Mouse (Mus musculus): ENCODE measurements around the gene Ubn2. TPM values are rescaled to one million over a fixed set of nuclear protein-coding genes. Genes with fewer than 3 reads are reported as not detected.
"Not testable (repeated sequence)": the region's sequence is repeated elsewhere in the genome, so short reads cannot be mapped to it uniquely, and the experiment has no call there.

Gene Ubn2
- 16.4 and 20.3 TPM in 2 replicates for polyA plus RNA-seq (2015; fragmentation: Nextera tagmentation; extraction: Ambion mirVana)

GRCm38 (mm10) chr6:38433261-38434033, at the start of gene Ubn2:
Gene Ubn2 (plus strand): TSS chr6:38433950.
- WGBS: under 1% methylated on average over 64 of the region's 64 CpGs
- ATAC-seq: peak; percentile 99
- no peaks in the 10 kb centered on the region for H3K27me3 ChIP-seq (ENCODE audit: control insufficient read depth, insufficient read depth, low read depth, low read length)
- H3K9ac ChIP-seq (ENCODE audit: low read depth, low read length): peak within 1 kb of the TSS; percentile 97
- peaks cover 22% of the 10 kb centered on the region for H3K4me1 ChIP-seq (ENCODE audit: control insufficient read depth, insufficient read depth, low read length)
- H3K4me3 ChIP-seq (ENCODE audit: low read depth, low read length): peak within 1 kb of the TSS; percentile 100
- no peaks in the 10 kb centered on the region for H3K36me3 ChIP-seq (ENCODE audit: control insufficient read depth, insufficient read depth, low read length)
- H3K4me2 ChIP-seq (ENCODE audit: low read length): peak within 1 kb of the TSS; percentile 61
- H3K9me3 ChIP-seq (replicated peaks; ENCODE audit: control insufficient read depth, low read length, poor library complexity, severe bottlenecking): no peaks in the 10 kb centered on the region
- peak within 1 kb of the TSS; percentile 97 for H3K27ac ChIP-seq (ENCODE audit: low read length)

GRCm38 (mm10) chr6:38389671-38390070, 44.1 kb upstream of the Ubn2 start:
- H3K4me2 ChIP-seq (ENCODE audit: low read length): no peak overlapping the region

GRCm38 (mm10) chr6:38432457-38432856, 1.3 kb upstream of the Ubn2 start:
- Histone ChIP-seq H3K4me1 (ENCODE audit: control insufficient read depth, insufficient read depth, low read length) (peaks cover 13% of the 10 kb centered on the region), H3K4me2 (ENCODE audit: low read length) (peak overlapping the region; percentile 60), H3K4me3 (ENCODE audit: low read depth, low read length) (peak overlapping the region; percentile 100; the same call in 1 of the 2 replicates)
- ATAC-seq; H3K27ac ChIP-seq (ENCODE audit: low read length); H3K36me3 ChIP-seq (ENCODE audit: control insufficient read depth, insufficient read depth, low read length); H3K9ac ChIP-seq (ENCODE audit: low read depth, low read length); H3K27me3 ChIP-seq (ENCODE audit: control insufficient read depth, insufficient read depth, low read depth, low read length); H3K9me3 ChIP-seq (replicated peaks; ENCODE audit: control insufficient read depth, low read length, poor library complexity, severe bottlenecking): not testable (repeated sequence)
- WGBS: 73% methylated on average over 5 of the region's 5 CpGs

More at GRCm38 (mm10) chr6:38389671-38390070, 44.1 kb upstream of the Ubn2 start:
- no peak overlapping the region for H3K9ac ChIP-seq (ENCODE audit: low read depth, low read length)
- H3K4me1 ChIP-seq (ENCODE audit: control insufficient read depth, insufficient read depth, low read length): no peaks in the 10 kb centered on the region
- 78% methylated on average over 3 of the region's 3 CpGs for WGBS
- no peak for ATAC-seq
- H3K27ac ChIP-seq (ENCODE audit: low read length): no peak overlapping the region
- H3K9me3 ChIP-seq (replicated peaks; ENCODE audit: control insufficient read depth, low read length, poor library complexity, severe bottlenecking): no peaks in the 10 kb centered on the region
- H3K4me3 ChIP-seq (ENCODE audit: low read depth, low read length): no peak overlapping the region
- H3K27me3 ChIP-seq (ENCODE audit: control insufficient read depth, insufficient read depth, low read depth, low read length): no peaks in the 10 kb centered on the region
- H3K36me3 ChIP-seq (ENCODE audit: control insufficient read depth, insufficient read depth, low read length): peaks cover 3% of the 10 kb centered on the region

GRCm38 (mm10) chr6:38434055-38435023, 589 bp downstream of the Ubn2 start:
- Histone ChIP-seq H3K27me3 (ENCODE audit: control insufficient read depth, insufficient read depth, low read depth, low read length) (no peaks in the 10 kb centered on the region), H3K4me3 (ENCODE audit: low read depth, low read length) (peak overlapping the region; percentile 100), H3K27ac (ENCODE audit: low read length) (peak overlapping the region; percentile 92), H3K9ac (ENCODE audit: low read depth, low read length) (peak overlapping the region; percentile 97), H3K4me2 (ENCODE audit: low read length) (peak overlapping the region; percentile 61), H3K36me3 (ENCODE audit: control insufficient read depth, insufficient read depth, low read length) (no peaks in the 10 kb centered on the region), H3K4me1 (ENCODE audit: control insufficient read depth, insufficient read depth, low read length) (peaks cover 23% of the 10 kb centered on the region), H3K9me3 (replicated peaks; ENCODE audit: control insufficient read depth, low read length, poor library complexity, severe bottlenecking) (no peaks in the 10 kb centered on the region)
- ATAC-seq: peak; percentile 83
- under 1% methylated on average over 86 of the region's 118 CpGs for WGBS

- no peaks in the 10 kb centered on the region for H3K4me1 ChIP-seq (ENCODE audit: control insufficient read depth, insufficient read depth, low read length)
- WGBS: 90% methylated on average over 3 of the region's 3 CpGs
- no peaks in the 10 kb centered on the region for H3K9me3 ChIP-seq (replicated peaks; ENCODE audit: control insufficient read depth, low read length, poor library complexity, severe bottlenecking)
- no peak overlapping the region for H3K9ac ChIP-seq (ENCODE audit: low read depth, low read length)
- ATAC-seq: no peak
- H3K27ac ChIP-seq (ENCODE audit: low read length): no peak overlapping the region
- H3K27me3 ChIP-seq (ENCODE audit: control insufficient read depth, insufficient read depth, low read depth, low read length): no peaks in the 10 kb centered on the region
- no peak overlapping the region for H3K4me2 ChIP-seq (ENCODE audit: low read length)
- H3K4me3 ChIP-seq (ENCODE audit: low read depth, low read length): no peak overlapping the region
- H3K36me3 ChIP-seq (ENCODE audit: control insufficient read depth, insufficient read depth, low read length): peaks cover 11% of the 10 kb centered on the region
Observed at GRCm38 (mm10) chr6:38443842-38444241, 10.1 kb downstream of the Ubn2 start.

GRCm38 (mm10) chr6:38448295-38448694, 14.5 kb downstream of the Ubn2 start:
- WGBS: 92% methylated on average over 2 of the region's 2 CpGs
- no peak overlapping the region for H3K4me3 ChIP-seq (ENCODE audit: low read depth, low read length)

GRCm38 (mm10) chr6:38453049-38453448, 19.3 kb downstream of the Ubn2 start:
- Histone ChIP-seq H3K4me3 (ENCODE audit: low read depth, low read length) (no peak overlapping the region), H3K36me3 (ENCODE audit: control insufficient read depth, insufficient read depth, low read length) (peaks cover 15% of the 10 kb centered on the region), H3K4me1 (ENCODE audit: control insufficient read depth, insufficient read depth, low read length) (no peaks in the 10 kb centered on the region)

More at GRCm38 (mm10) chr6:38448295-38448694, 14.5 kb downstream of the Ubn2 start:
- H3K27me3 ChIP-seq (ENCODE audit: control insufficient read depth, insufficient read depth, low read depth, low read length): no peaks in the 10 kb centered on the region
- ATAC-seq: no peak
- H3K27ac ChIP-seq (ENCODE audit: low read length): no peak overlapping the region
- peaks cover 9% of the 10 kb centered on the region for H3K36me3 ChIP-seq (ENCODE audit: control insufficient read depth, insufficient read depth, low read length)
- H3K4me2 ChIP-seq (ENCODE audit: low read length): no peak overlapping the region
- no peak overlapping the region for H3K9ac ChIP-seq (ENCODE audit: low read depth, low read length)
- no peaks in the 10 kb centered on the region for H3K4me1 ChIP-seq (ENCODE audit: control insufficient read depth, insufficient read depth, low read length)
- no peaks in the 10 kb centered on the region for H3K9me3 ChIP-seq (replicated peaks; ENCODE audit: control insufficient read depth, low read length, poor library complexity, severe bottlenecking)

GRCm38 (mm10) chr6:38456425-38456824, 22.7 kb downstream of the Ubn2 start:
- not testable (repeated sequence) for H3K27ac ChIP-seq (ENCODE audit: low read length); H3K4me1 ChIP-seq (ENCODE audit: control insufficient read depth, insufficient read depth, low read length); ATAC-seq; H3K27me3 ChIP-seq (ENCODE audit: control insufficient read depth, insufficient read depth, low read depth, low read length); H3K4me2 ChIP-seq (ENCODE audit: low read length); H3K4me3 ChIP-seq (ENCODE audit: low read depth, low read length); H3K9me3 ChIP-seq (replicated peaks; ENCODE audit: control insufficient read depth, low read length, poor library complexity, severe bottlenecking); H3K9ac ChIP-seq (ENCODE audit: low read depth, low read length)
- peaks cover 21% of the 10 kb centered on the region for H3K36me3 ChIP-seq (ENCODE audit: control insufficient read depth, insufficient read depth, low read length)

More at GRCm38 (mm10) chr6:38453049-38453448, 19.3 kb downstream of the Ubn2 start:
- ATAC-seq: no peak
- 95% methylated on average over 4 of the region's 4 CpGs for WGBS
- no peaks in the 10 kb centered on the region for H3K9me3 ChIP-seq (replicated peaks; ENCODE audit: control insufficient read depth, low read length, poor library complexity, severe bottlenecking)
- H3K27me3 ChIP-seq (ENCODE audit: control insufficient read depth, insufficient read depth, low read depth, low read length): no peaks in the 10 kb centered on the region
- no peak overlapping the region for H3K9ac ChIP-seq (ENCODE audit: low read depth, low read length)
- no peak overlapping the region for H3K27ac ChIP-seq (ENCODE audit: low read length)
- H3K4me2 ChIP-seq (ENCODE audit: low read length): no peak overlapping the region

Data from midbrain, embryonic 16.5 days (tissue).